Mouse (Mus musculus): ENCODE measurements at regions not wholly inside any gene's neighbourhood (a gene's known extent, or its start where the extent isn't known, plus 50 kb on each side); places are given as distances from the start of the nearest gene placed in this dataset.

GRCm38 (mm10) chr3:42327708-42328107, 585.3 kb downstream of the D3Ertd751e start:
- TF ChIP-seq E2F4 (IDR thresholded peaks at IDR 0.05; ENCODE audit: insufficient replicate concordance, low read depth, low read length) (no peak), ELF1 (IDR thresholded peaks at IDR 0.05; ENCODE audit: low read depth, low read length) (no peak), ZMIZ1 (IDR thresholded peaks at IDR 0.05; ENCODE audit: low read depth, low read length) (no peak), SMC3 (IDR thresholded peaks at IDR 0.05; ENCODE audit: low read depth, low read length) (no peak), MAZ (IDR thresholded peaks at IDR 0.05; ENCODE audit: low read depth, low read length) (no peak), CHD2 (IDR thresholded peaks at IDR 0.05; ENCODE audit: low read length) (no peak), SIN3A (IDR thresholded peaks at IDR 0.05; ENCODE audit: low read length) (no peak), TBP (conservative IDR thresholded peaks at IDR 0.05; ENCODE audit: low read depth, low read length) (no peak), BHLHE40 (IDR thresholded peaks at IDR 0.05; ENCODE audit: low read depth, low read length) (no peak)
- Histone ChIP-seq H3K79me2 (replicated peaks; ENCODE audit: control insufficient read depth, extremely low read depth, insufficient read depth, poor library complexity, severe bottlenecking) (no peaks in the 10 kb centered on the region), H3K4me1 (ENCODE audit: control insufficient read depth in 1 of 2, insufficient read depth in 2 of 2) (no peaks in the 10 kb centered on the region), H3K4me2 (ENCODE audit: insufficient read depth, low read depth, poor library complexity, severe bottlenecking) (no peak overlapping the region), H3K27me3 (replicated peaks) (no peaks in the 10 kb centered on the region), H3K27ac (ENCODE audit: insufficient read depth, low read depth) (no peak overlapping the region), H3K9me3 (replicated peaks; ENCODE audit: low read length) (no peaks in the 10 kb centered on the region), H3K9ac (ENCODE audit: insufficient read depth, low read depth) (no peak overlapping the region), H3K4me3 (replicated peaks in 1 of 3; ENCODE audit: low read depth in 2 of 3, low read length in 2 of 3, poor library complexity in 1 of 3) (no peak overlapping the region), H3K36me3 (replicated peaks in 1 of 2; ENCODE audit: control insufficient read depth in 1 of 2, insufficient read depth in 1 of 2, low read length in 1 of 2) (no peaks in the 10 kb centered on the region)
- dilution Hi-C loops (cut with MboI; ENCODE audit: extremely low pct_ligation_motif_present, extremely low pct_unique_long_range_greater_than_20kb, low sequenced_read_pairs) (no loop called here), in situ Hi-C loops (cut with MboI; ENCODE audit: low pct_ligation_motif_present, low pct_unique_long_range_greater_than_20kb, low sequenced_read_pairs) (no loop called here)
- no peak for DNase-seq (ENCODE audit: extremely low read depth)

DNA sequence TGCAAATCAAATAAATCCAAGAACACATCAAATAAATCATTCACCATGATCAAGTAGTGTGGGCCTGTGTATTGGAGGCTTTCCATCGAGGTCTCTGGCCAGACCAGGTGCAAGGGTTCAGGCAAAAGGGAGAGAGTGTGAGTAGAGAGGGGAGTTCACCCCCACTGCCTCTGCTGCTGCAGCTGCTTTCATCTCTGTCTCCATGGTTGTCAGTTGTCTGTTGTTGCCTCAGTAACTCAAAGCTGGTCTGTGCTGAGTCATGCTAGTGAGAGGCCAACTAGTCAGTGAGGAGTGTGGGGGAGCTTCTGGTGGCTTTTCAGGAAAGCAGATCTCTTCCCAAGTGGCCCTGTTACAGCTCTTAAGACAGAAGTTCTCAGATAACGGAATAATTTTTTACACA, 600.4 kb downstream of the D3Ertd751e start:
- peak; percentile 56 for DNase-seq (ENCODE audit: extremely low read depth)
- H3K9ac ChIP-seq (ENCODE audit: insufficient read depth, low read depth), result no peak overlapping the region
- H3K4me3 ChIP-seq (replicated peaks in 1 of 3; ENCODE audit: low read depth in 2 of 3, low read length in 2 of 3, poor library complexity in 1 of 3), result no peak overlapping the region
- peaks cover 0 to 10% of the 10 kb centered on the region in 2 experiments; a peak in 1 of 4 replicates for H3K4me1 ChIP-seq (ENCODE audit: control insufficient read depth in 1 of 2, insufficient read depth in 2 of 2)
- no peak overlapping the region for H3K27ac ChIP-seq (ENCODE audit: insufficient read depth, low read depth)
- no peak overlapping the region for H3K4me2 ChIP-seq (ENCODE audit: insufficient read depth, low read depth, poor library complexity, severe bottlenecking)
- no peaks in the 10 kb centered on the region for H3K79me2 ChIP-seq (replicated peaks; ENCODE audit: control insufficient read depth, extremely low read depth, insufficient read depth, poor library complexity, severe bottlenecking)
- no peaks in the 10 kb centered on the region for H3K9me3 ChIP-seq (replicated peaks; ENCODE audit: low read length)
- in situ Hi-C loops (cut with MboI; ENCODE audit: low pct_ligation_motif_present, low pct_unique_long_range_greater_than_20kb, low sequenced_read_pairs), result no loop called here
- dilution Hi-C loops (cut with MboI; ENCODE audit: extremely low pct_ligation_motif_present, extremely low pct_unique_long_range_greater_than_20kb, low sequenced_read_pairs), result no loop called here
- H3K36me3 ChIP-seq (replicated peaks in 1 of 2; ENCODE audit: control insufficient read depth in 1 of 2, insufficient read depth in 1 of 2, low read length in 1 of 2), result no peaks in the 10 kb centered on the region
- H3K27me3 ChIP-seq (replicated peaks), result no peaks in the 10 kb centered on the region
- TF ChIP-seq USF1 (IDR thresholded peaks at IDR 0.05; ENCODE audit: low read depth, low read length) (no peak), MAFK (IDR thresholded peaks at IDR 0.05; ENCODE audit: insufficient replicate concordance, low read length) (no peak), RAD21 (IDR thresholded peaks at IDR 0.05; ENCODE audit: low read depth, low read length) (no peak), SIN3A (IDR thresholded peaks at IDR 0.05; ENCODE audit: low read length) (no peak), KAT2A (IDR thresholded peaks at IDR 0.05; ENCODE audit: insufficient replicate concordance, low read length) (no peak), ETS1 (conservative IDR thresholded peaks at IDR 0.05; ENCODE audit: low read depth, low read length) (no peak), TBP (conservative IDR thresholded peaks at IDR 0.05; ENCODE audit: low read depth, low read length) (no peak)

GRCm38 (mm10) chr3:42376785-42377184, 634.4 kb downstream of the D3Ertd751e start:
- no peak overlapping the region for H3K4me2 ChIP-seq (ENCODE audit: insufficient read depth, low read depth, poor library complexity, severe bottlenecking)
- H3K4me3 ChIP-seq (replicated peaks in 1 of 3; ENCODE audit: low read depth in 2 of 3, low read length in 2 of 3, poor library complexity in 1 of 3), result no peak overlapping the region
- dilution Hi-C loops (cut with MboI; ENCODE audit: extremely low pct_ligation_motif_present, extremely low pct_unique_long_range_greater_than_20kb, low sequenced_read_pairs), result no loop called here
- H3K9ac ChIP-seq (ENCODE audit: insufficient read depth, low read depth), result no peak overlapping the region
- in situ Hi-C loops (cut with MboI; ENCODE audit: low pct_ligation_motif_present, low pct_unique_long_range_greater_than_20kb, low sequenced_read_pairs), result no loop called here
- DNase-seq (ENCODE audit: extremely low read depth), result no peak
- H3K27me3 ChIP-seq (replicated peaks), result no peaks in the 10 kb centered on the region
- no peaks in the 10 kb centered on the region for H3K4me1 ChIP-seq (ENCODE audit: control insufficient read depth in 1 of 2, insufficient read depth in 2 of 2)
- no peak overlapping the region for H3K27ac ChIP-seq (ENCODE audit: insufficient read depth, low read depth)
- no peaks in the 10 kb centered on the region for H3K36me3 ChIP-seq (replicated peaks in 1 of 2; ENCODE audit: control insufficient read depth in 1 of 2, insufficient read depth in 1 of 2, low read length in 1 of 2)
- H3K79me2 ChIP-seq (replicated peaks; ENCODE audit: control insufficient read depth, extremely low read depth, insufficient read depth, poor library complexity, severe bottlenecking), result no peaks in the 10 kb centered on the region
- H3K9me3 ChIP-seq (replicated peaks; ENCODE audit: low read length), result no peaks in the 10 kb centered on the region
- TF ChIP-seq ZNF384 (IDR thresholded peaks at IDR 0.05; ENCODE audit: low read depth, low read length) (no peak), ZC3H11A (IDR thresholded peaks at IDR 0.05; ENCODE audit: low read depth, low read length) (no peak), MXI1 (IDR thresholded peaks at IDR 0.05; ENCODE audit: low read depth, low read length) (no peak), ELF1 (IDR thresholded peaks at IDR 0.05; ENCODE audit: low read depth, low read length) (no peak), RAD21 (IDR thresholded peaks at IDR 0.05; ENCODE audit: low read depth, low read length) (no peak), NRF1 (IDR thresholded peaks at IDR 0.05; ENCODE audit: low read depth, low read length) (no peak), NELFE (IDR thresholded peaks at IDR 0.05; ENCODE audit: low read depth, low read length) (no peak), SMC3 (IDR thresholded peaks at IDR 0.05; ENCODE audit: low read depth, low read length) (no peak), MYC (IDR thresholded peaks at IDR 0.05; ENCODE audit: low read depth, low read length) (no peak), HCFC1 (IDR thresholded peaks at IDR 0.05; ENCODE audit: low read depth, low read length) (no peak), ETS1 (conservative IDR thresholded peaks at IDR 0.05; ENCODE audit: low read depth, low read length) (no peak), GABPA (IDR thresholded peaks at IDR 0.05; ENCODE audit: insufficient replicate concordance, low read depth, low read length) (no peak), RCOR1 (conservative IDR thresholded peaks at IDR 0.05; ENCODE audit: low read depth, low read length) (no peak), CHD1 (IDR thresholded peaks at IDR 0.05; ENCODE audit: low read depth, low read length) (no peak), MAX (IDR thresholded peaks at IDR 0.05; ENCODE audit: low read length) (no peak), CTCF (conservative IDR thresholded peaks at IDR 0.05 in 1 of 2, IDR thresholded peaks at IDR 0.05 in 1 of 2; ENCODE audit: low read depth in 2 of 2, low read length in 2 of 2) (no peak)
